Mouse (Mus musculus): ENCODE measurements around the gene Mcl1.
"Not testable (repeated sequence)": the region's sequence is repeated elsewhere in the genome, so short reads cannot be mapped to it uniquely, and the experiment has no call there.

The Mcl1 gene

DNA sequence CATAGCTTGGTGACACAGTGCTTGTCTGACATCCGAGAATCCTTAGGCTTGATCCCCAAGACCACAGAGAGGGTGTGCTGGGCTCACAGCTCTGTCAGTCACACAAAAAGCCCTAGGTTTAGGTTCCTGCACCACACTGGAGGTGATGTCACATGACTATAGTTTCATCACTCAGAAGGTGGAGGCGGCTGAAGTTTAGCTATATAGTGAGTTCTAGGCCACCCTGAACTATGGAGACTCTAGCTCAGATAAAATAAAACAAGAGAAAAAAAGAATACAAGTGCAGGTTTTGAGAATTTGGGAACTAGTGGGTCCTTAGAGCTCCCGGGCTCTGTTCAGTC, 7.6 kb upstream of the Mcl1 start:
- no peak for DNase-seq

DNA sequence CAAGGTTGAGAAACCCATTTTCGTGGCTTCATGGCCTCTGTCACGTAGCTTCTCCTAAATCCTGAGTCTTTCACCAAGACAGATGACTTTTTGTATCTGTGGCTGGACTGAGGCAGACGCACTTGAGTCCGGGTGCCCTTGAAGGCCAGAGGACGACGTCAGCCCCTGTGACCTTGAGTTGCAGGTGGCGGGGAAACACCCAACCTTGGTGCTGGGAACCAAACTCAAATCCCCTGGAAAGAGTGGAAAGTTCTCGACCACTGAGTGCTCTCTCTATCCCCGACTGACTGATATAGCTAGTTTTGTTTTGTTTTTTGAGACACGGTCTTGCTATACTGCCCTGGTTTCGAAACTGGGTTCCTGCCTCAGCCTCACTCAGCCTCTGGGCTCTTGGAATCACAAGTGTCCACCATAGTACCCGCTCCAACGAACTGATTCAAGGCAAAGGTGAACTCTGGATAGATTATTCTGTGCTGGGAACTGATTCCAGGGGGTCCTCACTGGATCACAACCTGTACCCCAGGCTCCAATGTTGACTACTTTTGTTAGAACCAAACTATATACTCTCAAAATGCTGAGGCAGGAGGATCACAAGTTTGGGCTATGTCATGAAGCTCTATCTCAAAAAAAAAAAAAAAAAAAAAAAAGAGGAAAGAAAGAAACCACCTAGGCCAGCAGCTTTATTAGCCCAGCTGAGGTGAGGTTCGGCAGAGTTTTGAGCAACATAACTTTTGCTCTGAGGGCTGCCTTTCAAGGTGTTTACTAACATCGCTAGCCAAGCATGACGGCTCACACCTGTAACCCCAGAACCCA, 7.0 kb upstream of the Mcl1 start:
- no peak for DNase-seq

DNA sequence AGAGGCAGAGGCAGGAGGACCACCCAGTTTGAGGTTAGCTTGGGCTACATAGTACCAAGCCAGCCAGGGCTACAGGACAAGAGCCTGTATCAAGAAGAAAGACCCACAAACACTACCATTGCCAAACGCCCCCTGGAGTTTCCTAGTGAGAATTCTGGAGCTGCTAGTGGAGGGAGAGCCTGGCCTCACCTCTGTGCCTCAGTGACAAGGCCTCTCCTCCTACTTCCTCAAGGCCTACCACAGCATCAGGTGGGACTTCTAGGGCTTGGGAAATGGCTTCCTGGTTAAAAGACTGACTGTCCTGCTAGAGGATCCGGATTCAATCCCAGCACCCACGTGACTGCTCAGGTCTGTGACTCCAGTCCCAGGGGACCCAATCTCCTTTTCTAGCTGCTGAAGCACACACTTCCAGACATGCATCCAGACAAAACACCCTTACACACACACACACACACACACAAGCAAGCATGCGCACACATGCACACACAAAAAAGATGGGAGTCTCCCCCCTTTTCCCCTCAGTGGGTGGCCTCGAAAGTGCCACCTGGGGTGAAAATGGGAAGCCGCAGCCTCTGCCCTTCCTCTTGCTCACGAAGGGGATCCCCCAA, 6.3 kb upstream of the Mcl1 start:
- no peak for DNase-seq

DNA sequence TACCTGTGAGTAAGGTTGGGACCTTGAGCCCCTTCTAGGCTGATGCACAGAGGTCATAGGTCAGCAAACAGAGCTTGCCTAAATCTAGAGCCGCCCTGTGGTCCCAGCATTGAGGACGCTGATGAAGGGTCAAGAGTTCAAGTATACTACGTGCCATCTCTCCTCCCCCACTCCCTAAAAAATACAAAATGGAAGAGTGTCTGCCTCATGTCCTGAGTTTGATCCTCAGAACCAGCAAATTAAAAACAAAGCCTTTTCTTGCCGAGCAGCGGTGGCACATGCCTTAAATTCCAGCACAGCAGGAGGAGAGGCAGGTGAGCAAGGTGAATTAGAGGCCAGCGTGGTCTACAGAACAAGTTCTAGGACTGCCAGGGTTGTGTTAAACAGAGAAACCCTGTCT, 5.7 kb upstream of the Mcl1 start:
- DNase-seq, result no peak

DNA sequence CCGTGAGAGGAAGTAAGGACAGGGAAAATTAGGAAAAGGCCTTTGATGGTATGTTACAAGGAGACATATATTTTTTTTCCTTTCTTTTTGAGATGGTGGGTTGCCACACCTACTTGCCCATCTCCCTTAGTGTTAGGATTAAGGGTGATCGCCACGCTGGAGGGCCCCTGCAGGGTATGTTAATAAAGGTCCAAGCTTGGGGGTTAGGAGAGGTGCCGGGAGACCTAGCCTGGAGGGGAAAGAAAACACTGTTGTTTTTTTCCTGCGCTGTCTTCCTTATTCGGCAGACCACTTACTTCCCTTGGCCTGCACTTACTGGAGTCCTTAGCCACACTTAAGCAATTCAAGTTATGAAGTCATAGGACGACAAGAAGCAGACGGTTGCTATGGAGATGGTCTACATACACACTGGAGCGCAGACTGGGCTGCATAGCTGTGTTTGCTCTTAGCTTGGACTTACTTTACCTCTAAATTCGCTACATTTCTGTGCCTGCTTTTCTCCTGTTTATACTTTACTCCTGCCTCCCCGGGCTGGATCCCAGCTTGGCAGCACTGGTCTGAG, 5.0 kb upstream of the Mcl1 start:
- DNase-seq, result no peak

DNA sequence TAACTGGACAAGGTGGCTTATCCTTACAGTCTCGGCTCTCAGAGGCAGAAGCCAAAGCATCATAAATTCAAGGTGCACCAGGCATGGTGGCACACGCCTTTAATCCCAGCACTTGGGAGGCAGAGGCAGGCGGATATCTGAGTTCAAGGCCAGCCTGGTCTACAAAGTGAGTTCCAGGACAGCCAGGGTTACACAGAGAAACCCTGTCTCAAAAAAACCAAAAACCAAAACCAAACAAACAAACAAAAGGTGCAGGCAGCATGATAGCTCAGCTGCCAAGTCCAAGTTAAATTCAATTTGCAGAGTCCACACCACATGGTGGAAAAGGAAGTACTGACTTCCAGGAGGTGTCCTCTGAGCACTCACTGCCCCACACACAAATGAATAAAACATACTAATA, 4.2 kb upstream of the Mcl1 start:
- DNase-seq, result not testable (repeated sequence)

DNA sequence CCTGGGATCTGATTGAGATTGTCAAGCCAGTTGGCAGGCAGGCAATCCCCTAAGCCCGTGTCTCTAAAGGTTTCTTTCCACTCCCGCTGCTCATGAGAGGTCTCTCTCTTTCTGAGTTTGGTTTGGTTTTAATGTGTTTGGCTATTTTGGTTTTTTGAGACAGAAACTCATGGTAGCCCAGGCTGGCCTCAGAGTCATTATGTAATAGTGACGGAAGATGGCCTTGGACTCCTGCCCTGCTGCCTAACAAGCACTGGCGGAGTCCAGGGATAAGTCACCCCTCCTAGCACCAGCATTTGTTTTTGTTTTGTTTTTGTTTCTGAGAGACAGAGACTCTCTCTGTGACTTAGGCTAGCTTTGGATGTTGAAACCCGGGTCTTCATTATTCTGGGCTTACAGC, 3.2 kb upstream of the Mcl1 start:
- DNase-seq, result no peak

DNA sequence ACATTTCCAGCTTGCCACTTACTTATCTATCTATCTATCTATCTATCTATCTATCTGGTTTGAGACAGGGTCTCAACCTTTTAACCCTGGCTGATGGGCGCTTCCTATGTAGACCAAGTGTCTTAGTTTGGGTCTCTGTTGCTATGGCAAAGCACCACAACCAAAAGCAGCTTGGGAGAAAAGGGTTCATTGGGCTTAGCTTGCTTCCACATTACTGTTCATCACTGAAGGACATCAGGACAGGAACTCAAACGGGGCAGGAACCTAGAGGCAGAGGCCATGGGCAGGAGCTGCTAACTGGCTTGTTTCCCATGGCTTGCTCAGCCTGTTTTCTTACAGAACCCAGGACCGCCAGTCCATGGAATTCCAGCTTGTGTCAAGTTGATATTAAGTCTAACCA, 1.5 kb upstream of the Mcl1 start:
- no peak for DNase-seq

DNA sequence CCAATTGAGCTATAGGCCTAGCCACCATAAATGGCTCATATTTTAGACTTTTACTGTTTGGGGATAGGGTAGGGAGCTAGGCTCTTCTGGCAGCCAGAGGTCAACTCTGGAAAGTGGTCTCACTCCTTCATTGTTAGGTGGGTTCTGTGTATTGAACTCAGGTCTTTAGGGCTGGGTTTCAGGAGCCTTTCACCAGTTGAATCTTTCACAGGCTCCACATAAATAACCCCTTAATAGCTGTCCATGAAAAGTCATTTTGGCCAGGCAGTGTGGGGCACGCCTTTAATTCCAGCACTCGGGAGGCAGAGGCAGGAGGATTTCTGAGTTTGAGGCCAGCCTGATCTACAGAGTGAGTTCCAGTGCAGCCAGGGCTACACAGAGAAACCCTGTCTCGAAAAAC, 877 bp upstream of the Mcl1 start:
- DNase-seq, result no peak

DNA sequence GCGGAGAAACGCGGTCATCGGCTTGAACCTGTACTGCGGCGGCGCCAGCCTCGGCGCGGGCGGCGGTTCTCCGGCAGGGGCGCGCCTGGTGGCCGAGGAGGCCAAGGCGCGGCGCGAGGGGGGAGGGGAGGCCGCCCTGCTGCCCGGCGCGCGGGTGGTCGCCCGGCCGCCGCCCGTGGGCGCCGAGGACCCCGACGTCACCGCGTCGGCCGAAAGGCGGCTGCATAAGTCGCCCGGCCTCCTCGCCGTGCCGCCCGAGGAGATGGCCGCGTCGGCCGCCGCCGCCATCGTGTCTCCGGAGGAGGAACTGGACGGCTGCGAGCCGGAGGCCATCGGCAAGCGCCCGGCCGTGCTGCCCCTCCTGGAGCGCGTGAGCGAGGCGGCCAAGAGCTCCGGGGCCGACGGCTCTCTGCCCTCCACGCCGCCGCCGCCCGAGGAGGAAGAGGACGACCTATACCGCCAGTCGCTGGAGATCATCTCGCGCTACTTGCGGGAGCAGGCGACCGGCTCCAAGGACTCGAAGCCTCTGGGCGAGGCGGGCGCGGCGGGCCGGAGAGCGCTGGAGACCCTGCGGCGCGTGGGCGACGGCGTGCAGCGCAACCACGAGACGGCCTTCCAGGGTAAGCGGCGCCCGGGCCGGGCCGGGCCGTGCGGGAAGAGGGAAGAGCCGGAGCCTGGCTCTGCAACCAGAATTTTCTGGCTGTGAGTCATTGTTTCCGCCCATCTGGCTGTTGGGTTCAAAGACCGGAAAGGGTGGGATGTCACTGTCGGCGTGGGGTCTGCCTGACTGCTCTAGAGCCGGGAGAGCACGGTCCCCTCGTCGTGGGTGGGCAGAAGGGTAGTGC, 502 bp downstream of the Mcl1 start:
- DNase-seq, result peak; percentile 71 to 73

DNA sequence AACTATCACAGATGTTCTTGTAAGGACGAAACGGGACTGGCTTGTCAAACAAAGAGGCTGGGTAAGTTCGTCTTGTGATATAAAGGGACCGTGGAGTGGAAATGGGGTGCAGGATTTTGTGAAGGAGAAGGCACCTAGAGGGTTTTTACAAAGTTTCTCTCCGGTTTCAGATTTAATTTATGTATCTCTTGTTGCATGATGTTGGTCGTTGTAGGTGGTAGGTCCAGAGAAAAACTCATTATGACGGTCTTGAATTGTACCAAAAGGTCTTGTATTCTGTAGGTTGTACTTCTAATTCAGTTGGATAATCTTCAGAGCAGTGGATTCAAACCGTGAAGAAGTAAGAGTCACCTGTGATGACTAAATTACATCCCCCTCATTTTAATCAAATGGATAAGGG, 1.4 kb downstream of the Mcl1 start:
- DNase-seq, result no peak

DNA sequence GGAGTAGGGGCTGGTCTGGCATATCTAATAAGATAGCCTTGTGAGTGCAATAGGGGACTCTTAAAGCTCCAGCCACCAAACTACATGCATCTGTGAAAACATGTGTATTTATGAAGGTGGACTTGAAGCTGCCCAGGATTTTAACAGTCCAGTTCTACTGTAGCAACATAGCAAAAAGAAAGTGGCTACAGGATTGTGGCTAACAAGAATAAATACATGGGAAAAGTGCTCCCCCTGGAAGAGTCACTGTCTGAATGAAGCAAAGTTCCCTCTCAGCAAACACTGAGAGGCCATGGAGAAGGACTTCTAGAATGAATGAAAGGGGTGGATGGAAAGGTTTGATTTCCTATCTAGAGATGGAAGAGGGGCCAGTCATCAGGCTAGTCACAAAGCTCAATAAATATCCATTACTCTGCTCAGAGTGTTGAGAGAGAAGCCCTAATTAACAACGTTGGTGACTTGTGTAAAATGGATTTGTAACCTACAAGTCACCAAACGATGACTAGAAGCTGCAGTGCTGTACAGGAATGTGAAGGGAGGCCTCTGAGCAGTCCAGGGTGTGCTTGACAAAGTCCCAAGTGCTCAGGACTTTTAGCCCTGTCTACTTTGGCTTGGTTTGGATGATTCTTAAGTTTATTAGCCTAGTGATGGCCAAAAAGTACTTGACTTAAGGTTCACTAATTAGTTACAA, 2.3 kb downstream of the Mcl1 start:
- no peak for DNase-seq

DNA sequence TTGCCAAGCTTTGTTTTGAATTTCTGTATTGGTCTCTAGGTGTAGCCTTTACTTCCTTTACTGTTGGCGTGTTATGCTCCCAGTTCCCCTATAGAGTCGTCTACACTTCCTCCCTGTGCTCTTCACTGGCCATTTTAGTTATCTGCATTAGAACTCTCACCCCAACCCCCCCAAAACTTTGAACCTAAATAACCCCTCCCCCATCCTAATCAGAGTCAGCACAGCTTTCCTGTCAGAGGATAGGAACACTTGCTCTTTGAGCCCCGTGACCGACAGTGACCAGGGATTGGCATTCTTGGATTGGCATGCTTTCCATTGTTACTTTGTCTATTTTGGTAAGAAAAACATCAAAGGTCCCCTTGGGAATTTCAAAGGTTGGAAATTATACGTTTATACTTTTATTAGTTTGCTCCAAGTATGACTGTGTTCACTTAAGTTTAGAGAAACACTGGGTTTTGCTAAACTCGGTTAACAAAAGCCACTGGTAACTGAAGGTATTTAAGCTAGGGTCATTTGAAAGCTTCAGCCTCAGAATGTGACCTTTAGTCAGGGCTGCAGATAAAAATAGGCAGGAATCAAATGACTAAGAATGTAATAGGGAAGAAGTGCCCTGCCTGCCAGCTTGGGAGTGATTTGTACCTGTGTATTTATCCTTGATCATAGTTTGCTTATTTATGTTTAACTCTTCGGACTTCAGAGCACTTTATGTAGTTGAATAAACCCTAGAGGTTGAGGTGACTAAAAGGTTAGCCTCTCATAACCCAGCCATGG, 3.5 kb downstream of the Mcl1 start:
- no peak for DNase-seq

DNA sequence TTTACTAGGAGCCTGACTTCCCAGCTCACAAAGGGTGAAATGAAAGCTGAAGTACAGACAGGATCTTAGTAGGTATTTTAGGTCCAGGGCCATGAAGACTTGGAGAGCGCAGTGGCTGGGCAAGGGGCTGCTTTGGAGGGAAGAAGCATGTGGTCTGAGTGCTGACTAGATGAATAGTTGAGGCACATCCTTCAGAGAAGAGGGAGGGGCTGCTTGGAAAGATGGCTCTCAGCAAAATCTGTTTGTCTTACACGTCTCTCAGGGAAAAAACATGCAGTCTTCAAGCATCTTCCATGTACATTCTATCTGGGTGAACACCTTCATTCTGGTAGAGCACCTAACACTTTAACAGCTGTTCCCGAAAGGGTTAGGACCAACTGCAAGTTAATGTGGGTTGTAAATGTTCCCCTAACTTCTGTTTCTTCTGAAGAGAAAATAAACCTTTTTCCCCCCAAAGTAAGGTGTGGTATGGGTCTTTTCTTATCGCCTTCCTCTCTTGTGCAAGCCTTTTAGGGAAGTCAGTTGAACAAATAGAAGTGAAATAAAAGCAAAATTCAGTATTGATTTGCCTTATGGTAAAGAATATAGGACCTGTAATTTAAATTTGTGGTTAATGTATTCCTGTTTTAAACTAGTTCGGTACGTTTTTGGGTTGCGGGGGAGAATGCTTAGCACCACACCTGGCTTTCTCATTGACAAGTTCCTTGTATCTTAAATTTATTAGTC, 4.3 kb downstream of the Mcl1 start:
- no peak for DNase-seq

DNA sequence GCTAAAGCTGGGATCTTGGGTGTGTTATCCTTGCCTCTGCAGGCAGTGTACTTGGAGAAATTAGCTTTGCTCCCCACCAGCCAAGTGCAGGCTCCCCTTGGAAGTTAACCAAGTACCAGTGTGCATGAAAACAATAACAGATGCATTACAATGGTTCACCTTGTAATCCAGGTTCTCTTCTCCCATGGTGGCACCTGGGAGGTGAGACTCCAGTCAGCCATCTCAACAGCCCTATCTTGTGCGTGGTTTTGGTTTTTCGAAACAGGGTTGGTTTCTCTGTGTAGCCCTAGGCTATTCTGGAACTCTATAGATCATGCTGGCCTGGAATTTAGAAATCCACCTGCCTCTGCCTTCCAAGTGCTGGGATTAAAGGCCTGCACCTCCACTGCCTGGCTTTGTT, 4.9 kb downstream of the Mcl1 start:
- no peak for DNase-seq

DNA sequence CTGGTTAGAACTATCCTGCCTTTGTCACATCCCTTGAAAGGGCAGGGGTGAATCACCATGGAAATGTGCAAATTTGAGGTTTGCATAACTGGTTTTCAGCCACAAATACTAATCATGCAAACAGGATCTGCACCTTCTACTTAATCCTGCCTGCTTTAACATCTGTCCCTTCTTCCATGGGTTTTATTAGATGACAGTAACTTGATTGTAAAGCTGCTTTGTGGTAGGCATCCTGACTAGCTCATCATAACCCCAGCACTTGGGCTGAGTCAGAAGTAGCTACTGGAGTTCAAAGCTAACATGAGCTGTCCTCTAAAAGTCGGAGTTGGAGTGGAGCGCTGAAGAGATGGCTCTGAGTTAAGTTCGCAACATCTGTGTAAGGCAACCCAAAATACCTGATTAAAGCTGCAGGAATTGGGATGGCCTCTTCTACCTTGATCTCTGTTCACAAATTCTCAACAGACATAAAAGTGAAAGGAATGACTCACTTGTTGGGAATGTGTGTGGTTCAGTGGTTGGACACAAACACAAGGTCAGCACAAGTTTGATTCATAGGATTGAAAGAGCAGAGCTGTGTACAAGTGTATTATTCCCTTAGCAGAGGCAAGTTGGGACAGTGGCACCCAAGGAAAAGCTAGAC, 5.5 kb downstream of the Mcl1 start:
- no peak for DNase-seq

DNA sequence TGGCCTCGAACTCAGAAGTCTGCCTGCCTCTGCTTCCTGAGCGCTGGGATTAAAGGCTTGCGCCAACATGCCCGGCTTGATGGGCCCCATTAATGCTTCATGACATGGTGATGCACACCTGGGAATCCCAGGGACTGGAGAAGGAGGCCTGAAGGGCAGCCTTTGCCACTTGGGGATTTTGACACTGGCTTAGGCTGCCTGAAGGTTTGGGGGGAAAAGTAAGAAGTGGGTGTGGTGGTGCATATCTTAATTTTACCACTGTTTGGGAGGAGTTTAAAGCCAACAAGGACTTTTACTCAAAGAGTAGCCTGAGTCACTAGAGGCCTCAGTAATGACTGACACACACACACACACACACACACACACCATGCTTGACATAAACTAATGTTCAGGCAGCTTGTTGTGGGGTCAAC, 6.4 kb downstream of the Mcl1 start:
- DNase-seq, result no peak

DNA sequence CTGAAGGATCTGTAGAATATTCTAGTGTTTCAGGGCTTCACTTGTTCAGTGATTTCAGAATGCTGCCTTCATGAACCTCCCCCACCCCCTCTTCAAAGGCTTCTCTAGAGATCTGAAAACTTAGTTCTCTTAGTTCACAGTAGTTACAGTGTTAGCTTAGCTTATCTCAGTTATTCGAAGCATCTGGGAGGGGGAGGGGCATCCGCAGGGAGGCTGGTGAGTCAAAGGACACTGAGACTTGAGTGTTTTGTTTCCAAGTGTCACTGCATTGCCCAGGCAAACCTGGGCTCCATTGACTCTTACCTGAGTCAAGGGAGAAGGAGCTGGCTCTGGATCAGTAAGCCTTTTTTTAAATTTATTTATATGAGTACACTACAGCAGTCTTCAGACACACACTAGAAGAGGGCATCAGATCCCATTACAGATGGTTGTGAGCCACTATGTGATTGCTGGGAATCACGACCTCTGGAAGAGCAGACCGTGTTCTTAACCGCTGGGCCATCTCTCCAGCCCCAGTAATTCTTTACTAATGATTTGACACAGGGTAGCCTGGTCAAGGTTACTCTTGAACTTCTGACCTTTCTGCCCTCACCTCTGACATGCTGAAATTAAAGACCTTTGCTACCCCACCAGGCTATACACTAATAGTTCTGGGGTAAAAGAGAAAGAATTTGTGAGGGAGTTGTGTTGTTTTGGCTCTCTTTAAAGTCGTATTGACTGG, 7.7 kb downstream of the Mcl1 start:
- DNase-seq, result no peak

DNA sequence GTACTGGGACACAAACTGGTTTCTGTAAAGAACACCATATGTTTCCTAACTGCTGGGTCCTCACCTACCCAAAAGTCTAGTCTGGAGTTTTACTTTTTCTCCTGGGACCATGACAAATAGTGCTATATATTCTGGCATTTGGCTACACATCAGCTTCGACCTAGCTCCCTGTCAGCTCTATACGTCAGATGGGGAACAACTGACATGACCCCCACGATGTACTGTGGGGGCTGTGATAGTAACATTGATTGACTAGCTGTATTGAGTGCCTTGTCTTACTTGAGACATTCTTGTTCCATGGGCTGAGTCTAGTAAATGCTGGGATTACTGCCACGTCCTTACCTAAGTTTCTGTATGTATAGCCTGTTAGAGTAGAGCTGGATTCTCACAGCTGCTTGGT, 8.9 kb downstream of the Mcl1 start:
- DNase-seq, result no peak

DNA sequence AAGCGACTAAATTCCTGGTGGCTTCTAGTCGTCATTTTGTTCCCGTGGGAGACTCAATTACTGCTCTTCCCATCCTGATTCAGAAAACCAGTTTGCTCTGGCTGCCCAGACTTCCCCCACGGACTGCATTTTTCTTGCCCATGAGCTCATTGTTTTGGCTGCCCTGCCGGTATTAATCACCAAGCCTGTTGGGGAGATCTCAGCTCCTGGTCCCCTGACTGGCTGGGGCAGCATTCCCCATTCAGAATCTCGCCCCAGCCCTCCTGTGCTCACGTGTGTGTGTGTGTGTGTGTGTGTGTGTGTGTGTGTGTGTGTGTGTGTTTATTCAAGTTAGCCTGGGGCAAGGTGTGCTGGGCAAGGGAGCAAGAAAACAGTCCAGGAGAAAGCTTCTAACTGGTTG, 9.4 kb downstream of the Mcl1 start:
- DNase-seq, result no peak
